Mouse (Mus musculus): ENCODE measurements at regions not wholly inside any gene's neighbourhood (a gene's known extent, or its start where the extent isn't known, plus 50 kb on each side); places are given as distances from the start of the nearest gene placed in this dataset.

- DNase-seq = peak; percentile 27 to 29
Observed at GRCm38 (mm10) chr19:49379646-49380045, 1173.8 kb downstream of the Sorcs3 start.

- DNase-seq = no peak
Observed at GRCm38 (mm10) chr19:49396257-49396656, 1190.4 kb downstream of the Sorcs3 start.

GRCm38 (mm10) chr19:49415326-49415725 is 1209.5 kb downstream of the Sorcs3 start:
- DNase-seq = no peak

- DNase-seq = peak; percentile 25 to 35
Observed at GRCm38 (mm10) chr19:49423059-49423900, 1217.5 kb downstream of the Sorcs3 start.

Data from heart, adult 18-20 months (tissue).